Mouse (Mus musculus) erythroid progenitor cell, adult 5-6 weeks (primary cell): ENCODE data around the gene Ccdc58. TPM values are rescaled to one million over a fixed set of nuclear protein-coding genes. Genes with fewer than 3 reads are reported as not detected.

ENCODE experiments used
- total RNA-seq, 2 experiments: library from RNA; stranded (forward) in 1 of 2; stranded (reverse) in 1 of 2; fragments of 150-400 nt in 1 of 2; fragments of 186-747, 209-891 nt in 1 of 2; gene quantifications; 2 replicates each; pipeline versions ENCODE4 v1.2.3 to v1.2.4; 2015 to 2017; ENCODE audit warnings: low replicate concordance in 2 of 2

Ccdc58 gene
- total RNA-seq, 2 experiments from 2014 or later, result 12.6 to 33.3 TPM

Other genes with a start within 250 kb of the Ccdc58 start
- gene Parp14, start 200.1 kb upstream of the Ccdc58 start, total RNA-seq (2015; ENCODE audit: low replicate concordance), result 14.8 and 28.5 TPM in 2 replicates
- gene Parp14, start 200.1 kb upstream of the Ccdc58 start, total RNA-seq (2017; ENCODE audit: low replicate concordance), result 31.6 and 33.5 TPM in 2 replicates
- gene Parp9, start 133.2 kb upstream of the Ccdc58 start, total RNA-seq (2015; ENCODE audit: low replicate concordance), result 30.6 and 35.0 TPM in 2 replicates
- 41.1 and 48.7 TPM in 2 replicates for gene Parp9, start 133.2 kb upstream of the Ccdc58 start, total RNA-seq (2017; ENCODE audit: low replicate concordance)
- 15.9 and 20.5 TPM in 2 replicates for gene Dtx3l, start 132.5 kb upstream of the Ccdc58 start, total RNA-seq (2015; ENCODE audit: low replicate concordance)
- gene Dtx3l, start 132.5 kb upstream of the Ccdc58 start, total RNA-seq (2017; ENCODE audit: low replicate concordance), result 19.8 and 21.4 TPM in 2 replicates
- gene Kpna1, start 92.9 kb upstream of the Ccdc58 start, total RNA-seq (2015; ENCODE audit: low replicate concordance), result 80.1 and 99.1 TPM in 2 replicates
- 62.0 and 112 TPM in 2 replicates for gene Kpna1, start 92.9 kb upstream of the Ccdc58 start, total RNA-seq (2017; ENCODE audit: low replicate concordance)
- gene Wdr5b, start 30.5 kb upstream of the Ccdc58 start, total RNA-seq (2015; ENCODE audit: low replicate concordance), result 6.5 and 10.9 TPM in 2 replicates
- gene Wdr5b, start 30.5 kb upstream of the Ccdc58 start, total RNA-seq (2017; ENCODE audit: low replicate concordance), result 4.5 and 5.1 TPM in 2 replicates
- gene Fam162a, start 91 bp upstream of the Ccdc58 start, total RNA-seq (2015; ENCODE audit: low replicate concordance), result 15.1 and 53.0 TPM in 2 replicates
- 14.5 and 24.8 TPM in 2 replicates for gene Fam162a, start 91 bp upstream of the Ccdc58 start, total RNA-seq (2017; ENCODE audit: low replicate concordance)
- not detected in 2 replicates for gene Csta1, start 59.6 kb downstream of the Ccdc58 start, total RNA-seq (2015; ENCODE audit: low replicate concordance)
- not detected in 2 replicates for gene Csta1, start 59.6 kb downstream of the Ccdc58 start, total RNA-seq (2017; ENCODE audit: low replicate concordance)
- gene Stfa2l1, start 85.1 kb downstream of the Ccdc58 start, total RNA-seq (2015; ENCODE audit: low replicate concordance), result 38.6 and 78.4 TPM in 2 replicates
- gene Stfa2l1, start 85.1 kb downstream of the Ccdc58 start, total RNA-seq (2017; ENCODE audit: low replicate concordance), result 1.4 and 19.2 TPM in 2 replicates
- gene Gm5483, start 112.5 kb downstream of the Ccdc58 start, total RNA-seq (2015; ENCODE audit: low replicate concordance), result 10.5 and 24.1 TPM in 2 replicates
- 8.0 TPM in 1 of 2 replicates, not detected in the other for gene Gm5483, start 112.5 kb downstream of the Ccdc58 start, total RNA-seq (2017; ENCODE audit: low replicate concordance)
- gene Gm5416, start 138.7 kb downstream of the Ccdc58 start, total RNA-seq (2015; ENCODE audit: low replicate concordance), result not detected in 2 replicates
- gene Gm5416, start 138.7 kb downstream of the Ccdc58 start, total RNA-seq (2017; ENCODE audit: low replicate concordance), result not detected in 2 replicates
- not detected in 2 replicates for gene 2010005H15Rik, start 149.8 kb downstream of the Ccdc58 start, total RNA-seq (2015; ENCODE audit: low replicate concordance)
- gene 2010005H15Rik, start 149.8 kb downstream of the Ccdc58 start, total RNA-seq (2017; ENCODE audit: low replicate concordance), result not detected in 2 replicates
- gene Stfa1, start 205.3 kb downstream of the Ccdc58 start, total RNA-seq (2015; ENCODE audit: low replicate concordance), result not detected in 2 replicates
- gene Stfa1, start 205.3 kb downstream of the Ccdc58 start, total RNA-seq (2017; ENCODE audit: low replicate concordance), result not detected in 2 replicates